Mouse (Mus musculus) MEL (cell line): Measurements from ENCODE around the gene Fam98c. TPM values are rescaled to one million over a fixed set of nuclear protein-coding genes. Genes with fewer than 3 reads are reported as not detected.

Experiments
- DNase-seq: peaks from one replicate; pipeline ENCODE4 v3.0.0; 2011; ENCODE audit warnings: low read depth, low spot score
- H3K27ac ChIP-seq: 2 replicates; pipeline ENCODE4 v1.5.1; 2012; ENCODE audit warnings: low read depth, mild to moderate bottlenecking, control low read depth, low read length, moderate library complexity; ENCODE audit not compliant: control insufficient read depth
- H3K27me3 ChIP-seq, 2 experiments: fragments of 150-350 bp in 1 of 2; sonication (generic) in 1 of 2; 2 replicates each; pipeline ENCODE4 v1.6.1; 2012; ENCODE audit warnings: low read length in 2 of 2, mild to moderate bottlenecking in 2 of 2, improper control_type of control experiment in 1 of 2, moderate library complexity in 1 of 2; ENCODE audit not compliant: insufficient read depth in 2 of 2, control insufficient read depth in 1 of 2
- H3K36me3 ChIP-seq, 2 experiments: 2 replicates each; pipeline ENCODE4 v1.6.1; 2012 to 2014; ENCODE audit warnings: low read length in 2 of 2, improper control_type of control experiment in 1 of 2, inconsistent platforms in 1 of 2, mild to moderate bottlenecking in 1 of 2; ENCODE audit not compliant: insufficient read depth in 2 of 2, control insufficient read depth in 1 of 2
- H3K4me1 ChIP-seq, 2 experiments: fragments of 150-350 bp in 1 of 2; sonication (generic) in 1 of 2; 2 replicates each; pipeline ENCODE4 v1.6.1; 2012; ENCODE audit warnings: low read length in 2 of 2, improper control_type of control experiment in 1 of 2, mild to moderate bottlenecking in 1 of 2; ENCODE audit not compliant: insufficient read depth in 2 of 2, control insufficient read depth in 1 of 2
- H3K4me3 ChIP-seq, 2 experiments: fragments of 150-350 bp in 1 of 2; sonication (generic) in 1 of 2; 2 replicates each; pipeline ENCODE4 v1.5.1; 2012; ENCODE audit warnings: low read depth in 2 of 2, low read length in 2 of 2, mild to moderate bottlenecking in 2 of 2, moderate library complexity in 2 of 2, control low read depth in 1 of 2, improper control_type of control experiment in 1 of 2; ENCODE audit not compliant: control insufficient read depth in 1 of 2, insufficient read depth in 1 of 2
- H3K79me2 ChIP-seq: 2 replicates; pipeline ENCODE4 v1.6.1; 2012; ENCODE audit warnings: mild to moderate bottlenecking, low read length, moderate library complexity; ENCODE audit not compliant: control insufficient read depth, poor library complexity, insufficient read depth
- H3K9ac ChIP-seq: 2 replicates; pipeline ENCODE4 v1.6.1; 2012; ENCODE audit warnings: low read depth, mild to moderate bottlenecking, control low read depth, low read length, moderate library complexity; ENCODE audit not compliant: control insufficient read depth, poor library complexity, severe bottlenecking
- H3K9me3 ChIP-seq: fragments of 150-350 bp; sonication (generic); replicated peaks from 2 replicates; pipeline ENCODE4 v1.6.1; 2012; ENCODE audit warnings: mild to moderate bottlenecking, low read length, improper control_type of control experiment, moderate library complexity; ENCODE audit not compliant: insufficient read depth
- E2F4 ChIP-seq: IDR thresholded peaks from 2 replicates; pipeline ENCODE4 v1.6.1; 2011; ENCODE audit warnings: low read depth, low read length, improper control_type of control experiment, borderline replicate concordance
- GABPA ChIP-seq: IDR thresholded peaks from 2 replicates; pipeline ENCODE4 v1.6.1; 2012; ENCODE audit warnings: low read depth, mild to moderate bottlenecking, inconsistent platforms, low read length, improper control_type of control experiment, moderate library complexity
- HCFC1 ChIP-seq: IDR thresholded peaks from 2 replicates; pipeline ENCODE4 v1.6.1; 2012; ENCODE audit warnings: low read depth, mild to moderate bottlenecking, inconsistent platforms, low read length, improper control_type of control experiment, moderate library complexity
- KAT2A ChIP-seq: conservative IDR thresholded peaks from 2 replicates; pipeline ENCODE4 v1.6.1; 2012; ENCODE audit warnings: low read depth, low read length, improper control_type of control experiment, inconsistent platforms
- MAFK ChIP-seq: IDR thresholded peaks from 2 replicates; pipeline ENCODE4 v1.6.1; 2011; ENCODE audit warnings: low read depth, mild to moderate bottlenecking, low read length, improper control_type of control experiment, borderline replicate concordance
- MEF2A ChIP-seq: IDR thresholded peaks from 2 replicates; pipeline ENCODE4 v1.6.1; 2014; ENCODE audit warnings: low read depth, mild to moderate bottlenecking, inconsistent platforms, low read length, improper control_type of control experiment; ENCODE audit not compliant: poor library complexity, insufficient replicate concordance, severe bottlenecking; ENCODE audit errors: extremely low read depth
- MXI1 ChIP-seq: IDR thresholded peaks from 2 replicates; pipeline ENCODE4 v1.6.1; 2011; ENCODE audit warnings: mild to moderate bottlenecking, low read depth, low read length, improper control_type of control experiment
- NRF1 ChIP-seq: IDR thresholded peaks from 2 replicates; pipeline ENCODE4 v1.6.1; 2014; ENCODE audit warnings: low read depth, mild to moderate bottlenecking, inconsistent platforms, low read length, improper control_type of control experiment, moderate library complexity; ENCODE audit not compliant: poor library complexity, insufficient read depth, severe bottlenecking
- POLR2A ChIP-seq, 2 experiments: IDR thresholded peaks; 2 replicates each; pipeline ENCODE4 v1.6.1; 2011 to 2012; ENCODE audit warnings: low read length in 2 of 2, mild to moderate bottlenecking in 2 of 2, control low read depth in 1 of 2, improper control_type of control experiment in 1 of 2, low read depth in 1 of 2, moderate library complexity in 1 of 2; ENCODE audit not compliant: control insufficient read depth in 1 of 2, insufficient read depth in 1 of 2, poor library complexity in 1 of 2
- SIN3A ChIP-seq: IDR thresholded peaks from 2 replicates; pipeline ENCODE4 v1.6.1; 2012; ENCODE audit warnings: low read length, improper control_type of control experiment, inconsistent platforms
- TCF12 ChIP-seq: IDR thresholded peaks from 2 replicates; pipeline ENCODE4 v1.6.1; 2014; ENCODE audit warnings: low read depth, mild to moderate bottlenecking, inconsistent platforms, low read length, improper control_type of control experiment, moderate library complexity
- UBTF ChIP-seq: IDR thresholded peaks from 2 replicates; pipeline ENCODE4 v1.6.1; 2012; ENCODE audit warnings: low read depth, mild to moderate bottlenecking, inconsistent platforms, low read length, improper control_type of control experiment, moderate library complexity, borderline replicate concordance; ENCODE audit not compliant: insufficient read depth
- USF2 ChIP-seq, 2 experiments: IDR thresholded peaks; 2 replicates each; pipeline ENCODE4 v1.6.1; 2011 to 2012; ENCODE audit warnings: improper control_type of control experiment in 2 of 2, low read length in 2 of 2, borderline replicate concordance in 1 of 2, inconsistent platforms in 1 of 2, low read depth in 1 of 2, mild to moderate bottlenecking in 1 of 2; ENCODE audit not compliant: insufficient read depth in 1 of 2
- polyA plus RNA-seq, 2 experiments: library from polyadenylated mRNA; stranded (reverse) in 1 of 2; unstranded in 1 of 2; fragments of >175 nt in 1 of 2; fragments of >200 nt in 1 of 2; gene quantifications; 2 replicates each; pipeline versions ENCODE4 v1.2.1 to v1.2.4; 2012; ENCODE audit warnings: low replicate concordance in 2 of 2, low read depth in 1 of 2; ENCODE audit not compliant: insufficient read length in 2 of 2, insufficient read depth in 1 of 2, missing spikeins in 1 of 2
- total RNA-seq: library from RNA; depleted of rRNA; stranded (reverse); fragments of 300-350 nt; gene quantifications from 2 replicates; pipeline ENCODE4 v1.2.3, GENCODE M21; 2012

Gene Fam98c
- total and polyA plus RNA-seq, 3 experiments = 14.3 to 32.0 TPM; not detected in 1

DNA sequence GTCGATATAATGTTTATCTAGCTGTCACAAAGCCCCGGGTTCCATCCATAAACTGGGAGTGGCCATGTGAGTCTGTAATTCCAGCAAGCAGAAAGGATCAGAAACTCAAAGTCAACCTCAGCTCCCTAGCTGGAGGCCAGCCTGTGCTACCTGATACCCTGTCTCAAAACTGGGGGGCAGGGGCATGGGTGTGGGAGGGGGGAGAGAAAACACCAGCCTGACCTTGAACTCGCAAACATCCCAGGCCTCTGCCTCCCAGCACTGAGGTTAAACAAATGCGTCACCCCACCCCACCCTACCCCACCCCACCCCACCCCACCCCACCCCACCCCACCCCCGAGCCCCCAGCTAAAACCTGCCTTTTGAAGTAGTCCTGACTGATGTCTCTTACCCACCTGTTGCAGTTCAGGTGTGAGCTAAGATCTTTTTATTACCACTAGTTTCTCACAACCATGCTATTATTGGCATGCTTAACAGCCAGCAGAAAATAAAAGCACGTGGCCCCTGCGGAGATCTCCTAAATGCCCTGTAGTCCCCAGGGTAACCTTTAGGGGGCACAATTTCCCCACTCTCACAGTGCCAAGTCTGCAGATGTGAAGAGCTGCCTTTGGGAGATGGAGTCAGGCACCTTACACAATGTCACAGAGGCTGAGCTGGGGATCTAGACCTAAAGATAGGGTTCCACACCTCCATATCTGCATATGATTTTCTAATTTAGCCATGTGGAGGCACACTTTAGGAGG is 29.7 kb downstream of the Fam98c start (continued):
- TF ChIP-seq E2F4 (no peak), HCFC1 (peak; percentile 17; the same call in 1 of the 2 replicates), GABPA (no peak)

DNA sequence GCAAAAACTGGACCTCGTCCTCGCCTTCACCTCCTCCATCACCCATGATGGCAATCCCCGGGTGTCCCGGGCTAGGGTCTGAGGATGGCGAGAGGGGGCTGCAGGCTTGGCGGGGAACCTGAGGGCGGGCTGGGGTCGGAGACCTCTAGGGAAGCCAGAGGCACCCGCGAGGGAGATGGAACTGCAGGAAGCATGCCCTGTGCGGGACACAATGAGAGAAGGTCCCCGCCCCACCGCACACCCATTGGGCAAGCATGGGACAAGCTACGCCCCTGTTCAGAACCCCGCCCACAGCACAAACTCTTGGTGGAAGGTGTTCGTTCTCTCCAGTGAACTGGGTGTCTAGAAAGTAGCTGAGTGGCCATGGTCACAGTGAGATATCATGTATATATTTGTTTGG is 31.1 kb downstream of the Fam98c start, which contains the start of gene Ryr1:
Gene Ryr1, minus strand, starts transcription at position 210 of the 400 bp plus-strand sequence.
- no peaks in the 10 kb centered on the region for H3K27me3 ChIP-seq
- TF ChIP-seq USF2 (IDR thresholded peaks at IDR 0.05; ENCODE audit: borderline replicate concordance in 1 of 2, insufficient read depth in 1 of 2, low read depth in 1 of 2, low read length in 2 of 2) (no peak), MXI1 (peak; percentile 45; the same call in 1 of the 2 replicates), POLR2A (IDR thresholded peaks at IDR 0.05; ENCODE audit: control insufficient read depth in 1 of 2, insufficient read depth in 1 of 2, low read depth in 1 of 2, low read length in 2 of 2, poor library complexity in 1 of 2) (peak in 1 of 2 experiments; percentile 34; a peak in 1 of 4 replicates), MAFK (no peak), UBTF (no peak), MEF2A (no peak), TCF12 (no peak), KAT2A (no peak), SIN3A (no peak), NRF1 (no peak)
- DNase-seq = peak; percentile 86
- H3K4me3 ChIP-seq = peak within 1 kb of the TSS; percentile 16 to 22; a peak in 3 of 4 replicates
- peak within 1 kb of the TSS; percentile 13; the same call in 1 of the 2 replicates for H3K9ac ChIP-seq
- no peaks in the 10 kb centered on the region for H3K79me2 ChIP-seq
- peaks cover 0 to 6% of the 10 kb centered on the region in 2 experiments; a peak in 1 of 4 replicates for H3K4me1 ChIP-seq
- no peaks in the 10 kb centered on the region; a peak in 1 of 4 replicates for H3K36me3 ChIP-seq
- no peaks in the 10 kb centered on the region for H3K9me3 ChIP-seq
- no peak within 1 kb of the TSS for H3K27ac ChIP-seq
